Mouse (Mus musculus): ENCODE data around the gene Gm13090.

Gm13090 gene

DNA sequence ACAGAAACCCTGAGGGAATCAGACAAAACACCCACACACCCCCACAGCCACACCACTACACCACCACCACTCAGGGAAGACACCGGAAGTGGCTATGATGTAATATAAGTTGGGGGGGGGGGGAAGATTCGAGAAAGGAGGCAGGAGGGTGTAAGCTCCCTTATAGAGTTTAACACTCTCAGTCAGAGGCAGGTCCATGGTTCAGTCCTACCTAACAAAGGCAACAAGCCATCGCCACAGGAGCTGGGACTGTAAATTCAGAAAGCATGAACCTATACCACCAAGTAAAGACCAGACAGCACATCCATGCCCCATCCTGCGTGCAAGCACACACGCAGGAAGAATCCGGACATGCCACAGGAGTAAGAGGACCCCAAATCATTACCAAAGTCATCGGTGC lies at the start of gene Gm13090:
Gene Gm13090 (plus strand): TSS at position 301 of the 400 bp plus-strand sequence.
- DNase-seq (ENCODE audit: low read depth, low spot score) = no peak

- no peak for DNase-seq (ENCODE audit: low read depth, low spot score)
Measured at GRCm38 (mm10) chr4:151041506-151041905, 47.9 kb upstream of the Gm13090 start.

DNA sequence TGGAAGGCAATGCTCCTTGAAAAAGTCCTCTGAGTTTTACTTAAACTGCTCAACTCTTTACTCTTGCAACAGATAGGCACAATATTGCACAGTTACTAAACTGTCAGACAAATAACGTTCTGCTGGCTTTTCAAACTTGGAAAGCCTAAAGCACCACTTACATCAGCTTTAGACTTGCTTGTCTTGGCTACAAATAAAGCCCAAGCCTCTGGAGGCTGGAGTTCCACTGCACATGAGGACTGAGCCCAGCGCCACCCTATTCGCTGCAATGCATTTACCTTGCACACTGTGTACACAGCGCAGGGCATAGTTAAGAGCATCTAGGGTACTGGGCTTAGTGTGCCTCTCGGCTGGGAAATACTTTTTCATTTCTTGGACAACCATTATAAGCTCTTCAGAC lies 46.1 kb upstream of the Gm13090 start:
- DNase-seq (ENCODE audit: low read depth, low spot score) = no peak

DNA sequence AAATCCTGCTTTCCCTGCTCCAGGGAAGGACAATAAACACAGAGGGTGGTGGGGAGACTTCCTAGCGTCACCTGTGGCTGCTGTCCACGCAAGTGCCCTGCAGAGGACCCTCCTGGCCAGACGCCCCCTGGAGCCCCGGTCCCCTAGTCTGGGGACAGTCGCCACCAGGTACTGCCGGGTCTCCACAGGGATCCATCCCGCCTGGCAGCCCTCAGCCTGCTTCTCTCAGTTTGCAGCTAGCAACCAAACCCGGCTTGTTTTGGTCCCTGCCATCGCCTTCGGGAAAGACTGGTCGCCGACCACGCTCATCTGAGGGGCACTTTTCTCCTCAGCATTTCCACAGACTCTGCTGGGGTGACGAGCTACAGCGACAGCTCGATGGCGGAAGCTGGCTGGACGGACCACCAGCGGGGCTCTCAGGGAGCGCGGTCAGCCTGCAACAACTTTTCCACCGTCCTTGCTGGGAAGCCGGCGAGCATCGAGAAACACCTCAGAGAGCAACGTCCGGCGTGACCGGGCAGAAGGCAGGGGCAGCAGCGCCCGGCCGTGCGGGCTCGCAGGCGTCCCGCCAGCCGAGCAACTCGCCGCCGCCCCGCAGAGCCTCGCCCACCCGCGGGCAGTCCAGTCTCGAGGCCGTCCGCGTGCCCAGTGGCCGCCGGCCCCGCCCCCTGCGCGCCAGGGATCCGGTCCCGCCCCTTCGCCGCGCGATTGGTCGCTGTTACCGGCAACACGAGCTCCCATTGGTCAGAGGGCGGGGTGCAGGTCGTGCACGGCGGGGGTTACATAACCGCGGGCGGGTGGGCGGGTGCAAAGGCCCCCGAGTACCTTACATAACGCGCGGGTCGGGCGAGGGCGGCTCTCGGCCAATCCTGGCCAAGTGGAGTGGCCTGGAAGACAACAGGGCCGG lies 45.1 kb upstream of the Gm13090 start, which contains the start of gene Per3:
Gene Per3 (minus strand): TSS at position 629 of the 907 bp plus-strand sequence.
- DNase-seq (ENCODE audit: low read depth, low spot score) = peak; percentile 92

- DNase-seq (ENCODE audit: low read depth, low spot score) = no peak
Measured at GRCm38 (mm10) chr4:151044944-151045570, 44.3 kb upstream of the Gm13090 start.

DNA sequence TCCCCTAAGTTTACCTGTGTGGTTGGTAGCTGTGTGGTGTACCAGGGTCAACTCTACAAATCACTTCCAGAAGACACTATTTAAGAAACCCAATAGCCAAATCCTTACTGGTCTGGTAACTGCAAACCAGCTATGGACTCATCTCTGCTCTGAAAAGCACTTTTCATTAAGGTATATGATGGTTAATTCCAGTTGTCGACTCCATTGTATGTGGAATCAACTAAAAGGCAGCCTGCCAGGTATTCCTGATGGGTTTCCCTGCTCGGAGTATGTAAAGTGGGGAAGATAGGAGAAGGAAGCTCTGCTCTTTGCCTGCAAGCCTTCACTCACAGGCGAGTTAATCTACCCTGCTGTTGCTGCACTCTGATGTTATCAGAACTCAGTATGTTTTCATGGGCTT lies 42.8 kb upstream of the Gm13090 start:
- no peak for DNase-seq (ENCODE audit: low read depth, low spot score)

GRCm38 (mm10) chr4:151051162-151051561 lies 38.2 kb upstream of the Gm13090 start:
- no peak for DNase-seq (ENCODE audit: low read depth, low spot score)

DNA sequence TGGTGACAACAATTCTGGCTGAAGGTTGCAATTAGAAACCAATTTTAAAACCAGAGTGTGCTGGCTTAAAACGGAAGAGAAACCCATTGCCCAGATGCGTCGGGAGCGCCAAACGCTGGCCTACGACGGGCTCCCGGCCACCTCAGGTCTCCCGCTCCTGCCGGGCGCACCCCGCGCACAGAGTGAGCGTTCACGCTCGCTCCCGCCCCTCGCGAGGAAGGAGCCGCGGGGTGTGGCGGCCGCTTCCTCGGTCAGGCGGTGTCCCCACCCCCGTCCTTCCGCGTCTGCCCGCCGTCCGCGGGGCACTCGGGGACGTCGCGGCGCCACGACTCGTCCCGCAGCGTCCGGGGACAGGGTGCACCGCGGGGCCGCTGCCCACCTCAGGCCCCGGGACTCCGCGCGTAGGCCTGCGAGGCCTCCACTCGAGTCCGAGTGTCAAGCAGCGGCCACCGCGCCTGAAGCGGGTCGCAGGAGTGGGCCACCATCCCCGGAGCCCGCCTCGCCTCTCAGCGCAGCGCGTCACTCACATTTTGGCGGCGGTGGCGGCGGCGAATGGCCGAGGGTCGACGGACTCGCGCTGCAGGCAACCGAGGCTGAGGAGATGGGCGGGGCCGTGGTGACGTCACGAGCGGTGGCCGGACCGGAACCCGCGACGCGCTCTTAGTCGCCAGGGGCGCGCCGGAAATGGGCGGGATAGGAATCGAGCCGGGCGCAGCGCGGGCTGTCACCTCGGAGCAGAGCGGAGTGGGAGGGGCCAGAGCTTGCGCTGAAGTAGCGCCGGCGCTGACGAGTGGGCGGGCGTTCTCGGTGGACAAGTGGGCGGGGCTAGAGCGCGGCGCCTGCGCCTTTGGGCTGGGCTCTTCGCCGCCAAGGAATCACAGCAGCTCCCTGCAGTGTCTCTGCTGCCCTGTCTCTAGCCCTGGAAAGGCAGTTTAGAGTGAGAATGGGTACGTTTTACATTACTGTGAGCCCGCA lies 31.7 kb upstream of the Gm13090 start, which contains the start of gene Vamp3:
Gene Vamp3 (minus strand): TSS at position 617 of the 975 bp plus-strand sequence.
- peak; percentile 98 for DNase-seq (ENCODE audit: low read depth, low spot score)

- DNase-seq (ENCODE audit: low read depth, low spot score) = no peak
Measured at GRCm38 (mm10) chr4:151058634-151059033, 30.7 kb upstream of the Gm13090 start.

- DNase-seq (ENCODE audit: low read depth, low spot score) = no peak
Measured at GRCm38 (mm10) chr4:151059566-151059965, 29.8 kb upstream of the Gm13090 start.

DNA sequence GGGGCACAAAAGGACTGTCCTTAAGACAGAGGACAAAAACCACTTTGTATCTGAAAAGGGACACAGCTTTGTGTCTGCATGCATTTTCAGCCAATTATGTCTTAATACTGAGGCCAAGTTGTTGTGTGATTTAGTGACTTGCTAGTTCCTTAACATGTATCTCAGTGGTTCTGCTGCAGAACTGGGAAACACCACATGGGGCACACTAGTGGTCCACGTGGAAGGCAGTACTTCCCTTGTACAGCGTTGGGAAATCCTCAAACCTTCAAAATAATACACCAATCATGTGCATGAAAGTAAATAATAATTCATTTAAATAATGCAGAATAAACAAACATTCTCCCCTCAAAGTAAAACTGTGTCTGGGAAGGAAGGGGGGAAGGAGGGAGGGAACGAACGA lies 20.6 kb upstream of the Gm13090 start:
- DNase-seq (ENCODE audit: low read depth, low spot score) = no peak

GRCm38 (mm10) chr4:151070962-151071361 lies 18.4 kb upstream of the Gm13090 start:
- no peak for DNase-seq (ENCODE audit: low read depth, low spot score)

DNA sequence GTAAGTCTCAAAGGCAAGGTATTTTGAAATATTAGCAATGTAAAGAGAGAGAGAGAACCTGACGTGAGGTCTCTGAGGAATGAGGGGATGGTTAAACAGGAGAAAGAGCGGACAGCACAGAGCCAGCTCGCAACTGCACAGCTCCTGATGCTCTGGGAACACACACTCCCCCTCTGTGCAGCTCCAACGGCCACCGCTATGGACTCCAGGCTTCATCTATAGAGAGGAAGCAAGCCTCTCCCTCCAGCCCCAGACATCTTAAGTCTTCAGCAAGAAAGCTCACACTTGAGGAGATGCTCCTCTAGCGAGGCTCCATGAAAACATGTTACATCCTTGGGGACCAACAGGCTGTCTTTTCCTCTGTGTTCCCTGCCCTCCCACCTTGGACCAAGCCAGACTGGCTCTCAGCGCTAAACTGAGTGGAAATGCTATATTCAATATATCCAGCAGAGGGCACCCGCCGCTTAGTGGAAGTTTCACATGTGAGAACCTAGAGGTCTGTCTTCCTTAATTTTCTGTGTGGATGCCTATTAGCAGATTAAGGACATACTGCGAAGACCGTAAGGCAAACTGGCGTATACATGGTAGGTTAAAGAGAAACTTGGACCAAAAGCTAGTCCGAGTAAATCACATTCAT lies 16.1 kb upstream of the Gm13090 start:
- DNase-seq (ENCODE audit: low read depth, low spot score) = peak; percentile 65

DNA sequence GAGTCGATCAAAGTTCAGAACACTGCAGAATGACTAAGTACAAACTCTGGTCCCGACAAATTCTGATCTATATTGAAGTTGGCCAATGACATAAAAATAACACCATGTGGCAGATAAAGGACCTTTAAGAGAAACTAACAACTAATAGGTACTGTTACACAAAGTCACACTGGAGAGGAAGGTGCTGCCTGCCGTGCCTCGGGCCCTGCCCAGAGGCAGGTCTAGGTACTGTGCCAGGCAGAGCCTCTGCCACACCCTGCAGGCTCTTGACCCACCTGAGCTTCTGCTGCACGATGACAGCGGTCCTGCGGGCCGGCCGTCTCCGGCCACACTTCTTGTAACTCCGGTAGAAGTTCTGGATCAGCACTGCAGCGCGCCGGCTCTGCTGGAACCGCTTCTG lies 14.6 kb upstream of the Gm13090 start:
- no peak for DNase-seq (ENCODE audit: low read depth, low spot score)

DNA sequence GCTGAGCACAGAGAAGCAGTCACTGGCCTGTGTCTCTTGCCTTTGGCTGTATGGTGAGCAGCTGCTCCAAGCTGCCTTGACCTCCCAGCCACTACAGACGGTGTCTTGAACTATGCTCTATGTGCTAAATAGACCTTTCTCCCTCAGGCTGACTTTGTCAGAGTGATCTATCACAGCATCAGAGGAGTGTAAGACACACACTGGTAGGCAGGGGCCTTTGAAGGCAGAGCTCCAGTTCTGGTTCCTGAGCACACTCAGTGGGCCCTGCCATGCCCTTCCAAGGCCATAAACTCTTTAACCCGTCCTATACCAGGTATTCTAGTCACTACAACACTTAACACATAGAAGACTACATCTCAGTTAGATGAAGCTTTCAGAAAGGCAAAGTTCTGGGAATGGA lies 8.0 kb upstream of the Gm13090 start:
- DNase-seq (ENCODE audit: low read depth, low spot score) = no peak

GRCm38 (mm10) chr4:151081977-151082376 lies 7.4 kb upstream of the Gm13090 start:
- DNase-seq (ENCODE audit: low read depth, low spot score) = no peak

- no peak for DNase-seq (ENCODE audit: low read depth, low spot score)
Measured at GRCm38 (mm10) chr4:151083027-151083426, 6.3 kb upstream of the Gm13090 start.

- no peak for DNase-seq (ENCODE audit: low read depth, low spot score)
Measured at GRCm38 (mm10) chr4:151087358-151087757, 2.0 kb upstream of the Gm13090 start.

- no peak for DNase-seq (ENCODE audit: low read depth, low spot score)
Measured at GRCm38 (mm10) chr4:151088819-151089218, 551 bp upstream of the Gm13090 start.

DNA sequence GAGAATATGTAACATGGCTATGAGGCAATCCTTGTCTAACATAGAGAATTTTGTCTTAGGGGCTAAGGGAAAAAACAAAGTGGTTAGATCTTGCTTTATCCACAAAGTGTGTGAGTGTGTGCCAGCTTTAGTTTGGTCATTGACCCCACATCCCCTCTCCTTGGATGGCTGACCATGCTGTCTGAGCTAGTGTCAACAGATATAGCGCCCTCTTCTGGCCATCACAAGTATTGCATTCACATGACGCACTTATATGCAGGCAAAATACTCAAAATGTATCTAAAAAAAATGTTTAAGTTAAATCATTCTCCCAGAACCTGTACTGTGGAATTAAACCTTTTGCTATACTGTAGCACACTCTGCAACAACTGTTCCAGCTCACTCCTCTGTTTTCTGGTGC lies 5.8 kb downstream of the Gm13090 start:
- DNase-seq (ENCODE audit: low read depth, low spot score) = no peak

All from retina, postnatal 7 days (tissue).